Mouse (Mus musculus) splenic B cell, adult 2 months (primary cell): Measurements from ENCODE around the gene Cldn13.

Experiments
- DNase-seq: peaks from one replicate; pipeline ENCODE4 v3.0.0-alpha.2; 2011; ENCODE audit warnings: low read depth, low spot score
- H3K27me3 ChIP-seq: 2 replicates; pipeline ENCODE4 v1.6.1; 2012; ENCODE audit warnings: mild to moderate bottlenecking, low read length, moderate library complexity, mixed read lengths; ENCODE audit not compliant: control insufficient read depth, poor library complexity, insufficient read depth, severe bottlenecking
- H3K36me3 ChIP-seq: 2 replicates; pipeline ENCODE4 v1.6.1; 2012; ENCODE audit warnings: mild to moderate bottlenecking, low read length, moderate library complexity, mixed read lengths; ENCODE audit not compliant: control insufficient read depth, poor library complexity, insufficient read depth, severe bottlenecking

The Cldn13 gene

DNA sequence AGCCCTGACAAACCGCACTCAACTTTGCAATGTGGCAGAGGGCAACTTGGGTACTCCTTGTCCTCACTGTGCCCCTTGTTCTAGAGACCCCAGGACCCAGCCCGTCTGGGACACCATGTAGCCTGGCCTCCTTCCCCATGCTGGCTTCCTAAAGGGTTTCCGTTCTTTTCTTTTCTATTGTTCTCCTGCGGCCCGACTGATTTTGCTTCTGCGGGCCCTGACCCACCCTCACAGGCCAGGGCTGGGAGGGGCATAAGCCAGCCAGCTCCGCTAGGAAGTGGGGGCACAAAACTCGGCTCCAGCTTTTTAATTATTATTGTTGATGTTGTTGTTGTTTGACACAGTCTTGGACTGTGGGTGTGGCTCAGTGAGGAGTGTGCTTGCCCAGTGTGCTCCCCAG is 23.8 kb downstream of the Cldn13 start:
- Histone ChIP-seq H3K27me3 (no peaks in the 10 kb centered on the region; the same call in 1 of the 2 replicates), H3K36me3 (no peaks in the 10 kb centered on the region)
- DNase-seq: no peak

GRCm38 (mm10) chr5:134890601-134891054 is 24.7 kb downstream of the Cldn13 start:
- DNase-seq: no peak
- no peaks in the 10 kb centered on the region for H3K36me3 ChIP-seq
- no peaks in the 10 kb centered on the region; the same call in 1 of the 2 replicates for H3K27me3 ChIP-seq

- H3K27me3 ChIP-seq: no peaks in the 10 kb centered on the region
- no peak for DNase-seq
- H3K36me3 ChIP-seq: no peaks in the 10 kb centered on the region
These were observed 26.8 kb downstream of the Cldn13 start for GRCm38 (mm10) chr5:134888505-134888904.

DNA sequence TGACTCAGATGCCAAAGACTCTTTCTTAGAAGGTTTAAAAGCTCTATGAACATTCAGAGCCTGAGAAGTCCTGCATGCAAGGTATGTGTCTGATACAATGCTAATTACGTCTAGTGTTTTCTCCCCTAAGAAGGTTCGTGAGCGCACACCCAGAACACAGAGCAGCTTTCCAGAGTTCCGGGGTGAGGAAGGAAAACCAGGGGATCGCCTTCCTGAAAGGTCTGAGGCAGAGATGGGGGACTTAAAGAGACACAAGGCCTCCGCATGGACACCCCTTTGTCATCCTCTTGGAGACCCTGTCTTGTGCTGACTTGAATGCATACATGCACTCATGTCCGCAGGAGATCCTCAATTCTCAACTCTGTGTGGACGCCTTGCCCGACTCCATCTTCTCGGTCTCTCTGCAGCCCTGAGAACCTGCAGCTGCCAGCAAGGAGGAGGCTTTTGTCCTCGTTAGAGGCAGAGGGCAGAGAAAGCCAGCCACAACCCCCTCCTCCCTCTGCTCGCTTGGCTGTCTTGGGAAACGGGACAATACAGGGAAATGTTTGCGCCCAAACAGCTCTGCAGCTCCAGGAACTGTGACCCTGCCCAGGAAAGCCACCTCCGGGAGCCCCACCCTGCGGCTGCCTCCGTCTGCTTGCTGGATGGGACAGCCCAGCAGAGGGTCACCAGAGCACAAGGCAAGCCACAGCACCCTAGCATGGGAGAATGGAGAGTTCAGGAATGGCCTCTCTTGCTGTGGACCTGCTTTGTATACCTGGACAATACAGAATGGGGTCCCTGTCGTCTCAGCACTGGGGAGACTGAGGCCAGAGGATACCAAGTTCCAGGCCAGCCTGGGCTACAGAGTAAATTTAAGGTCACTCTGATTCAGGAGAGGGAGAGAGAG is 27.6 kb downstream of the Cldn13 start:
- no peaks in the 10 kb centered on the region for H3K36me3 ChIP-seq
- no peaks in the 10 kb centered on the region for H3K27me3 ChIP-seq
- no peak for DNase-seq

DNA sequence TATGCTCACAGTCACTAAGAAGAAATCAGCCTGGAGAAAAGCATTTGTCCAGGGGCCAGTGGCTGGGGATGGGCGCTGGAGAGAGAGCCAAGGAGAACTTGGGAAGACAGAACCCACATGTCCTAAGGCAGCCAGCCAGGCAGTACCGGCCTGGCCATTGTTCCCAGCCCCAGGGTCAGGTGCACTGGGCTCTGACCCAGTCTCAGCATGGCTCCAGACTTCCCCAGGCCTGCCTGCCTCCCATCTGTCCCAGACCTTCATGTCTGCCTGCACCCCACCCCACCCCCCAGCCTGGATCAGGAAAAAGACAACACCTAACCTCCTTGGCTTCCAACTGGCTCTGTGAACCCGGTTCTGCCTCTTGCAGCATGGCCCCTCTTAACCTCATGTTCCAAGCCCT is 32.2 kb downstream of the Cldn13 start:
- no peaks in the 10 kb centered on the region for H3K36me3 ChIP-seq
- no peak for DNase-seq
- no peaks in the 10 kb centered on the region for H3K27me3 ChIP-seq

- no peak for DNase-seq
- H3K36me3 ChIP-seq: no peaks in the 10 kb centered on the region
- H3K27me3 ChIP-seq: no peaks in the 10 kb centered on the region
These were observed 38.5 kb downstream of the Cldn13 start for GRCm38 (mm10) chr5:134876801-134877200.

GRCm38 (mm10) chr5:134875245-134875644 is 40.1 kb downstream of the Cldn13 start:
- Histone ChIP-seq H3K27me3 (no peaks in the 10 kb centered on the region), H3K36me3 (no peaks in the 10 kb centered on the region)
- DNase-seq: no peak

- Histone ChIP-seq H3K36me3 (no peaks in the 10 kb centered on the region), H3K27me3 (no peaks in the 10 kb centered on the region)
- DNase-seq: no peak
These were observed 41.1 kb downstream of the Cldn13 start for GRCm38 (mm10) chr5:134873956-134874879.

- H3K27me3 ChIP-seq: no peaks in the 10 kb centered on the region
- H3K36me3 ChIP-seq: no peaks in the 10 kb centered on the region
These were observed 42.3 kb downstream of the Cldn13 start for GRCm38 (mm10) chr5:134873034-134873433.

GRCm38 (mm10) chr5:134872597-134872996 is 42.7 kb downstream of the Cldn13 start:
- DNase-seq: no peak
- no peaks in the 10 kb centered on the region for H3K27me3 ChIP-seq
- no peaks in the 10 kb centered on the region for H3K36me3 ChIP-seq

More at GRCm38 (mm10) chr5:134873034-134873433, 42.3 kb downstream of the Cldn13 start:
- DNase-seq: no peak

DNA sequence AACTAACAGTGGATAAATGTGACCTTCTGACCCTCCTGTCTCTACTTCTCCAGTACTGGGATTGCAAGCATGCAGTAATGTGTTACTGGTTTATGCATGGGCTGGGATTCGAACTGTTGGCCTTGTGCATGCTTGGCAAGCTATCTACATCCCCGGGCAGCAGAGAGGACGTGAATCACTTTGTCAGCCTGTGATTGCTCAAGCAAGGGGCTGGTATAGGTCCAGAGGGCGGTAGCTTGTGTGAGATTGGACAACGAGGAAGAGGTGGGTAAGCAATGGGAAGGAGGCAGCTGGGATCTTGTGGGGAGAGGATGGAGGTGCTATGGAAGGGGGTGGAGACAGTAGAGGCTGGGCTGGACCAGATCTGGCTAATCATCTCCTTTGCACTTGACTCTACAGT is 46.8 kb downstream of the Cldn13 start:
- H3K27me3 ChIP-seq: no peaks in the 10 kb centered on the region
- no peaks in the 10 kb centered on the region for H3K36me3 ChIP-seq
- DNase-seq: no peak

DNA sequence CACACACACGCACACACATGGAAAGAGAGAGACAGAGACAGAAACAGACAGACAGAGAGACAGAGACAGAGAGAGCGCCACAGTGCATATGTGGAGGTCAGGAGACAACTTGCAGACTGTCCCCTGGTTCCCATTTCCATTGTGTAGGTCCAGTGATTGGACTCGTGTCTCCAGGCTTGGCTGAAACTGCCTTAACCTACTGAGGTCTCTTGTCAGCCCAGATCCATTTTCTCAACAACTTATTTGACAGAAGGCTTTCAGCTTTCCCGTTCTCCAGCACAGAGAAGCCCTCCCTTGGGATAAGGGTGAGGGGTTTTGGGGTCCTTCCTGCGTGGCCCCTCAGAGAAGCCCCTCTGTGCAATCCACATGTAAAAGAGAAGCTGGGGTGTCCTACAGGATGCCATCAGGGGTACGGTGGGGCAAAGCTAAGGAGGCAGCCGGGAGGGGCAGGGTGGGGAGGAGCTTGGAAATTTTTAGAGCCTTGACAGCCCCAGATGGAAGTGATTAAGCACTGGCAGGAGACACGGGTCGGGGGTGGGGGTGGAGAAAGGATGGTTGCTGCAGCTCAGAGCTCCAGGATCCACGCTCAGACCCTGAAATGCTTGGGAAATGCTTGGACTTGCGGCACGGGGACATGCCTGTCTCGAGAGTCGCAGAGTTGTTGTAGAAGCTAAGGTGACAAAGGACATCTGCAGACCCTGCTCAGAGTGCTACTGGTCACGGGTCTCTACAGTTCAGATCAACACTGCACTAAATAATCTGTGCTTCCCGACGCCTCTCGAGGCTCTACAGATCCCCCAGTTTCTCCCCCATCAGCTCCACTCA is 47.8 kb downstream of the Cldn13 start:
- DNase-seq: no peak
- H3K27me3 ChIP-seq: no peaks in the 10 kb centered on the region
- no peaks in the 10 kb centered on the region for H3K36me3 ChIP-seq

- Histone ChIP-seq H3K27me3 (no peaks in the 10 kb centered on the region), H3K36me3 (no peaks in the 10 kb centered on the region)
- DNase-seq: no peak
These were observed 50.2 kb downstream of the Cldn13 start for GRCm38 (mm10) chr5:134865158-134865557.
